Mouse (Mus musculus): ENCODE data around the gene Thap2.

- no peak for TF ChIP-seq CTCF (IDR thresholded peaks at IDR 0.05 in 2 of 3, conservative IDR thresholded peaks at IDR 0.05 in 1 of 3; ENCODE audit: control insufficient read depth in 1 of 3, insufficient read depth in 1 of 3, low read depth in 2 of 3, low read length in 3 of 3, poor library complexity in 1 of 3, severe bottlenecking in 1 of 3)
- no peak for TF ChIP-seq CHD1 (IDR thresholded peaks at IDR 0.05; ENCODE audit: low read depth, low read length)
- no peak for TF ChIP-seq CHD2 (IDR thresholded peaks at IDR 0.05; ENCODE audit: low read length)
- TF ChIP-seq TAL1 (IDR thresholded peaks at IDR 0.05; ENCODE audit: low read length): no peak
- no peak for TF ChIP-seq E2F4 (IDR thresholded peaks at IDR 0.05; ENCODE audit: borderline replicate concordance, low read depth, low read length)
- no peak for TF ChIP-seq BHLHE40 (IDR thresholded peaks at IDR 0.05; ENCODE audit: borderline replicate concordance, low read depth, low read length)
- no peak for TF ChIP-seq HCFC1 (IDR thresholded peaks at IDR 0.05; ENCODE audit: low read depth, low read length)
- no peak for TF ChIP-seq POLR2A (IDR thresholded peaks at IDR 0.05; ENCODE audit: control insufficient read depth in 1 of 2, insufficient read depth in 1 of 2, low read depth in 1 of 2, low read length in 2 of 2, poor library complexity in 1 of 2)
- no peak for TF ChIP-seq MAX (IDR thresholded peaks at IDR 0.05; ENCODE audit: low read length)
- no peak for TF ChIP-seq EP300 (IDR thresholded peaks at IDR 0.05; ENCODE audit: low read depth in 1 of 2, low read length in 2 of 2)
- TF ChIP-seq RAD21 (IDR thresholded peaks at IDR 0.05; ENCODE audit: low read depth, low read length): no peak
These were observed 29.7 kb downstream of the Thap2 start for GRCm38 (mm10) chr10:115354553-115354952.
